Mouse (Mus musculus) liver, embryonic 16.5 days (tissue): ENCODE results near the gene Asxl2. TPM values are rescaled to one million over a fixed set of nuclear protein-coding genes. Genes with fewer than 3 reads are reported as not detected.

Experiments used
- ATAC-seq: fragments of 200-750 bp; cut with Nextera tagmentation; 2 replicates; pipeline ENCODE4 v1.8.0; 2017; ENCODE audit warnings: low read depth, mild to moderate bottlenecking, moderate number of reproducible peaks, moderate library complexity
- H3K27ac ChIP-seq: fragments of 300-500 bp; sonication (generic); 2 replicates; pipeline ENCODE4 v1.5.1; 2014; ENCODE audit warnings: mild to moderate bottlenecking, low read length
- H3K27me3 ChIP-seq: fragments of 300-500 bp; sonication (generic); 2 replicates; pipeline ENCODE4 v1.6.1; 2014; ENCODE audit warnings: low read depth, low read length, mixed read lengths; ENCODE audit not compliant: control insufficient read depth, insufficient read depth
- H3K36me3 ChIP-seq: fragments of 300-500 bp; sonication (generic); 2 replicates; pipeline ENCODE4 v1.6.1; 2014; ENCODE audit warnings: mild to moderate bottlenecking; ENCODE audit not compliant: control insufficient read depth, insufficient read depth
- H3K4me1 ChIP-seq: fragments of 300-500 bp; sonication (generic); 2 replicates; pipeline ENCODE4 v1.6.1; 2014; ENCODE audit warnings: low read depth, low read length, mixed read lengths; ENCODE audit not compliant: control insufficient read depth
- H3K4me2 ChIP-seq: fragments of 300-500 bp; sonication (generic); 2 replicates; pipeline ENCODE4 v1.6.1; 2014; ENCODE audit warnings: low read depth, low read length, mixed read lengths
- H3K4me3 ChIP-seq: fragments of 300-500 bp; sonication (generic); 2 replicates; pipeline ENCODE4 v1.5.1; 2014; ENCODE audit warnings: low read depth, mild to moderate bottlenecking, low read length
- H3K9ac ChIP-seq: fragments of 300-500 bp; sonication (generic); 2 replicates; pipeline ENCODE4 v1.6.1; 2014; ENCODE audit warnings: low read depth, low read length
- H3K9me3 ChIP-seq: fragments of 300-500 bp; sonication (generic); replicated peaks from 2 replicates; pipeline ENCODE4 v1.6.1; 2016; ENCODE audit warnings: low read length; ENCODE audit not compliant: control insufficient read depth
- WGBS: fragments of 180-500 bp; shearing (Covaris S2); extraction: QIAGEN DNeasy Blood & Tissue Kit; methylation state at CpG from one replicate; pipeline ENCODE4 v1.1.7; 2014; ENCODE audit not compliant: insufficient replicate concordance; 5-methylcytosine and 5-hydroxymethylcytosine counted together
- polyA plus RNA-seq: library from polyadenylated mRNA; unstranded; fragments of >200 nt; fragmentation: Nextera tagmentation; extraction: Ambion mirVana; gene quantifications from 2 replicates; pipeline ENCODE4 v1.2.1, GENCODE M21; 2015

Asxl2 gene
- 8.7 and 10.3 TPM in 2 replicates for polyA plus RNA-seq

- under 1% methylated on average over 48 of the region's 53 CpGs for WGBS
- peak within 1 kb of the TSS; percentile 98 for H3K4me3 ChIP-seq
- H3K27ac ChIP-seq: peak within 1 kb of the TSS; percentile 98
- peak within 1 kb of the TSS; percentile 99 for H3K9ac ChIP-seq
- H3K27me3 ChIP-seq: no peaks in the 10 kb centered on the region
- H3K9me3 ChIP-seq: no peaks in the 10 kb centered on the region
- peak within 1 kb of the TSS; percentile 90 for H3K4me2 ChIP-seq
- no peaks in the 10 kb centered on the region for H3K36me3 ChIP-seq
- peak; percentile 94 for ATAC-seq
- H3K4me1 ChIP-seq: peaks cover 26% of the 10 kb centered on the region
Measured at GRCm38 (mm10) chr12:3426530-3427034, at the start of gene Asxl2. Asxl2 (plus strand) TSS chr12:3426857.

GRCm38 (mm10) chr12:3377190-3377589, 49.5 kb upstream of the Asxl2 start:
- Histone ChIP-seq H3K27ac (no peak overlapping the region), H3K9me3 (no peaks in the 10 kb centered on the region), H3K9ac (no peak overlapping the region), H3K4me1 (no peaks in the 10 kb centered on the region), H3K4me3 (no peak overlapping the region), H3K27me3 (no peaks in the 10 kb centered on the region), H3K36me3 (no peaks in the 10 kb centered on the region), H3K4me2 (no peak overlapping the region)
- 24% methylated on average over 3 of the region's 3 CpGs for WGBS
- ATAC-seq: no peak

GRCm38 (mm10) chr12:3377755-3378154, 48.9 kb upstream of the Asxl2 start:
- Histone ChIP-seq H3K27me3 (no peaks in the 10 kb centered on the region), H3K27ac (no peak overlapping the region), H3K4me2 (no peak overlapping the region), H3K9me3 (no peaks in the 10 kb centered on the region), H3K4me3 (no peak overlapping the region), H3K9ac (no peak overlapping the region), H3K36me3 (no peaks in the 10 kb centered on the region), H3K4me1 (no peaks in the 10 kb centered on the region)
- WGBS: 57% methylated on average over 5 of the region's 5 CpGs
- no peak for ATAC-seq

GRCm38 (mm10) chr12:3384860-3385259, 41.8 kb upstream of the Asxl2 start:
- Histone ChIP-seq H3K4me2 (no peak overlapping the region), H3K9me3 (no peaks in the 10 kb centered on the region)
- 59% methylated on average over 1 of the region's 1 CpGs for WGBS

GRCm38 (mm10) chr12:3385271-3385670, 41.4 kb upstream of the Asxl2 start:
- no peak overlapping the region for H3K9ac ChIP-seq
- no peaks in the 10 kb centered on the region for H3K4me1 ChIP-seq
- H3K4me2 ChIP-seq: no peak overlapping the region
- no peaks in the 10 kb centered on the region for H3K9me3 ChIP-seq
- no peaks in the 10 kb centered on the region for H3K27me3 ChIP-seq
- 60% methylated on average over 6 of the region's 6 CpGs for WGBS
- ATAC-seq: no peak
- H3K36me3 ChIP-seq: no peaks in the 10 kb centered on the region
- H3K4me3 ChIP-seq: no peak overlapping the region
- no peak overlapping the region for H3K27ac ChIP-seq

More at GRCm38 (mm10) chr12:3384860-3385259, 41.8 kb upstream of the Asxl2 start:
- Histone ChIP-seq H3K36me3 (no peaks in the 10 kb centered on the region), H3K9ac (no peak overlapping the region), H3K4me1 (no peaks in the 10 kb centered on the region), H3K4me3 (no peak overlapping the region), H3K27me3 (no peaks in the 10 kb centered on the region), H3K27ac (no peak overlapping the region)
- ATAC-seq: no peak

GRCm38 (mm10) chr12:3385940-3386339, 40.7 kb upstream of the Asxl2 start:
- Histone ChIP-seq H3K4me3 (no peak overlapping the region), H3K4me2 (no peak overlapping the region), H3K27ac (no peak overlapping the region), H3K9me3 (no peaks in the 10 kb centered on the region), H3K4me1 (no peaks in the 10 kb centered on the region), H3K36me3 (no peaks in the 10 kb centered on the region), H3K27me3 (no peaks in the 10 kb centered on the region), H3K9ac (no peak overlapping the region)
- no peak for ATAC-seq
- WGBS: 41% methylated on average over 10 of the region's 10 CpGs

- Histone ChIP-seq H3K9me3 (no peaks in the 10 kb centered on the region), H3K36me3 (no peaks in the 10 kb centered on the region), H3K9ac (no peak overlapping the region), H3K27me3 (no peaks in the 10 kb centered on the region), H3K4me1 (no peaks in the 10 kb centered on the region), H3K4me2 (no peak overlapping the region), H3K4me3 (no peak overlapping the region), H3K27ac (no peak overlapping the region)
- no peak for ATAC-seq
- WGBS: 82% methylated on average over 16 of the region's 16 CpGs
Measured at GRCm38 (mm10) chr12:3387891-3388290, 38.8 kb upstream of the Asxl2 start.

- Histone ChIP-seq H3K27me3 (no peaks in the 10 kb centered on the region), H3K4me3 (no peak overlapping the region), H3K36me3 (no peaks in the 10 kb centered on the region), H3K4me2 (no peak overlapping the region), H3K9ac (no peak overlapping the region), H3K27ac (no peak overlapping the region), H3K4me1 (no peaks in the 10 kb centered on the region), H3K9me3 (no peaks in the 10 kb centered on the region)
- peak; percentile 68 for ATAC-seq
- 68% methylated on average over 12 of the region's 12 CpGs for WGBS
Measured at GRCm38 (mm10) chr12:3389394-3389793, 37.3 kb upstream of the Asxl2 start.

GRCm38 (mm10) chr12:3390071-3390470, 36.6 kb upstream of the Asxl2 start:
- Histone ChIP-seq H3K9me3 (no peaks in the 10 kb centered on the region), H3K4me3 (no peak overlapping the region), H3K4me2 (no peak overlapping the region), H3K36me3 (no peaks in the 10 kb centered on the region), H3K27me3 (no peaks in the 10 kb centered on the region), H3K27ac (no peak overlapping the region), H3K9ac (no peak overlapping the region), H3K4me1 (no peaks in the 10 kb centered on the region)
- 77% methylated on average over 2 of the region's 2 CpGs for WGBS
- ATAC-seq: no peak
